In genomic region chr1:39478057-39478895, GRCm38 (mm10) we compare ENCODE assay signal across 8 mouse cellular contexts. TPM values are rescaled to one million over a fixed set of nuclear protein-coding genes. Genes with fewer than 3 reads are reported as not detected.
DNase-seq lines count a peak whose midpoint lies in the region; ATAC-seq and TF ChIP-seq lines count a peak whose summit lies in the region.

Gene Tbc1d8 (minus strand): TSS chr1:39478755.

- H3K4me1 ChIP-seq in brown adipose tissue, adult 24 weeks (ENCODE audit: control insufficient read depth, insufficient read depth, insufficient read length, low read length), result peaks cover 6% of the 10 kb centered on the region; the same call in 1 of the 2 replicates
- peaks cover 18% of the 10 kb centered on the region; the same call in 1 of the 2 replicates for H3K4me1 ChIP-seq in heart, embryonic 12.5 days (replicated peaks)
- H3K4me1 ChIP-seq in kidney, postnatal 0 days (replicated peaks; ENCODE audit: insufficient read depth, low read length), result 0 out of 2 replicates have a peak, but pooled peaks cover 8% of the 10 kb centered on the region
- peaks cover 49% of the 10 kb centered on the region for H3K4me1 ChIP-seq in liver, embryonic 12.5 days
- 0 out of 2 replicates have a peak, but pooled peaks cover 9% of the 10 kb centered on the region for H3K4me1 ChIP-seq in stomach, embryonic 14.5 days (ENCODE audit: control insufficient read depth, insufficient read depth, low read length)

- H3K9me3 ChIP-seq in heart, embryonic 12.5 days (replicated peaks), result no peaks in the 10 kb centered on the region; the same call in 1 of the 2 replicates
- no peaks in the 10 kb centered on the region for H3K9me3 ChIP-seq in kidney, postnatal 0 days (replicated peaks; ENCODE audit: low read length)
- H3K9me3 ChIP-seq in liver, embryonic 12.5 days (replicated peaks), result 0 out of 2 replicates have a peak, but pooled peaks cover 3% of the 10 kb centered on the region
- H3K9me3 ChIP-seq in stomach, embryonic 14.5 days (ENCODE audit: control insufficient read depth, low read depth, low read length), result no peaks in the 10 kb centered on the region

- ATAC-seq in erythroid progenitor cell, adult 5-6 weeks (replicated peaks; ENCODE audit: low FRiP score, poor library complexity, severe bottlenecking), result peak; percentile 92
- ATAC-seq in heart, embryonic 12.5 days (ENCODE audit: insufficient number of reproducible peaks, low FRiP score), result peak; percentile 98
- peak; percentile 92 for ATAC-seq in kidney, postnatal 0 days (replicated peaks; ENCODE audit: low FRiP score, low read depth)
- peak; percentile 93 for ATAC-seq in liver, embryonic 12.5 days
- ATAC-seq in stomach, embryonic 14.5 days (ENCODE audit: insufficient number of reproducible peaks, insufficient read depth, low FRiP score, low read depth), result peak; percentile 96

- peak; percentile 86 for DNase-seq in CD4-positive, CD25-positive, alpha-beta regulatory T cell, adult 2 months (ENCODE audit: low read depth, low spot score)
- DNase-seq in kidney, postnatal 0 days (ENCODE audit: low spot score), result peak; percentile 96
- peak; percentile 18 to 25 for DNase-seq in natural killer cell, adult 2 months (ENCODE audit: low spot score in 2 of 2)

- TF ChIP-seq CTCF in kidney, postnatal 0 days (IDR thresholded peaks at IDR 0.05; ENCODE audit: low read depth), result no peak

- H3K27me3 ChIP-seq in heart, embryonic 12.5 days (replicated peaks), result 0 out of 2 replicates have a peak, but pooled peaks cover 4% of the 10 kb centered on the region
- H3K27me3 ChIP-seq in kidney, postnatal 0 days (ENCODE audit: insufficient read depth, low read length), result no peaks in the 10 kb centered on the region
- no peaks in the 10 kb centered on the region for H3K27me3 ChIP-seq in liver, embryonic 12.5 days (replicated peaks)
- no peaks in the 10 kb centered on the region for H3K27me3 ChIP-seq in stomach, embryonic 14.5 days (ENCODE audit: control insufficient read depth, insufficient read depth, low read length)

- H3K4me2 ChIP-seq in heart, embryonic 12.5 days, result peak within 1 kb of the TSS; percentile 98
- peak within 1 kb of the TSS; percentile 94 for H3K4me2 ChIP-seq in kidney, postnatal 0 days (ENCODE audit: low read length)
- peak within 1 kb of the TSS; percentile 92 for H3K4me2 ChIP-seq in liver, embryonic 12.5 days
- H3K4me2 ChIP-seq in stomach, embryonic 14.5 days (replicated peaks; ENCODE audit: low read depth, low read length), result peak within 1 kb of the TSS; percentile 91

- 0 out of 2 replicates have a peak, but pooled peaks cover 4% of the 10 kb centered on the region for H3K36me3 ChIP-seq in heart, embryonic 12.5 days
- no peaks in the 10 kb centered on the region for H3K36me3 ChIP-seq in kidney, postnatal 0 days (ENCODE audit: insufficient read depth, low read length)
- H3K36me3 ChIP-seq in liver, embryonic 12.5 days, result peaks cover 3% of the 10 kb centered on the region; the same call in 1 of the 2 replicates
- no peaks in the 10 kb centered on the region for H3K36me3 ChIP-seq in stomach, embryonic 14.5 days (ENCODE audit: control insufficient read depth, insufficient read depth, low read length)

- peak within 1 kb of the TSS; percentile 49 for H3K27ac ChIP-seq in brown adipose tissue, adult 24 weeks (replicated peaks; ENCODE audit: low read depth, low read length)
- H3K27ac ChIP-seq in heart, embryonic 12.5 days (ENCODE audit: poor library complexity, severe bottlenecking), result peak within 1 kb of the TSS; percentile 71
- H3K27ac ChIP-seq in kidney, postnatal 0 days, result peak within 1 kb of the TSS; percentile 84
- H3K27ac ChIP-seq in liver, embryonic 12.5 days, result peak within 1 kb of the TSS; percentile 82
- H3K27ac ChIP-seq in stomach, embryonic 14.5 days (ENCODE audit: low read length), result peak within 1 kb of the TSS; percentile 57

- peak within 1 kb of the TSS; percentile 92 for H3K4me3 ChIP-seq in brown adipose tissue, adult 24 weeks (ENCODE audit: insufficient read depth, low read depth, low read length)
- peak within 1 kb of the TSS; percentile 73 for H3K4me3 ChIP-seq in heart, embryonic 12.5 days
- H3K4me3 ChIP-seq in kidney, postnatal 0 days (replicated peaks; ENCODE audit: low read depth, low read length), result peak within 1 kb of the TSS; percentile 73
- H3K4me3 ChIP-seq in liver, embryonic 12.5 days, result peak within 1 kb of the TSS; percentile 80
- peak within 1 kb of the TSS; percentile 49 for H3K4me3 ChIP-seq in stomach, embryonic 14.5 days (ENCODE audit: low read depth, low read length)

- under 1% methylated on average over 84 of the region's 90 CpGs for WGBS in heart, embryonic 12.5 days
- WGBS in kidney, postnatal 0 days, result 1% methylated on average over 85 of the region's 90 CpGs
- WGBS in liver, embryonic 12.5 days (ENCODE audit: insufficient replicate concordance), result 2% methylated on average over 90 of the region's 90 CpGs
- under 1% methylated on average over 76 of the region's 90 CpGs for WGBS in stomach, embryonic 14.5 days

- peak within 1 kb of the TSS; percentile 82 for H3K9ac ChIP-seq in heart, embryonic 12.5 days
- peak within 1 kb of the TSS; percentile 81 for H3K9ac ChIP-seq in kidney, postnatal 0 days (ENCODE audit: low read depth, low read length)
- peak within 1 kb of the TSS; percentile 83 for H3K9ac ChIP-seq in liver, embryonic 12.5 days
- peak within 1 kb of the TSS; percentile 65 for H3K9ac ChIP-seq in stomach, embryonic 14.5 days (replicated peaks; ENCODE audit: low read depth, low read length)

RNA-seq across cellular contexts. Expression of gene Tbc1d8, which starts in this region (rescaled TPM):
- 6.7 and 8.5 TPM in 2 replicates for polyA plus RNA-seq in brown adipose tissue, adult 24 weeks (2012; ENCODE audit: insufficient read depth, insufficient read length, missing spikeins)
- total RNA-seq in erythroid progenitor cell, adult 5-6 weeks (2015; ENCODE audit: low replicate concordance), result 25.2 and 43.2 TPM in 2 replicates
- total RNA-seq in erythroid progenitor cell, adult 5-6 weeks (2017; ENCODE audit: low replicate concordance), result 3.3 and 6.9 TPM in 2 replicates
- polyA plus RNA-seq in heart, embryonic 12.5 days (2016; fragmentation: Nextera tagmentation; extraction: Ambion mirVana), result 14.1 and 15.5 TPM in 2 replicates
- polyA plus RNA-seq in kidney, postnatal 0 days (2015; fragmentation: Nextera tagmentation; extraction: Ambion mirVana), result 7.3 and 7.6 TPM in 2 replicates
- polyA plus RNA-seq in liver, embryonic 12.5 days (2016; fragmentation: Nextera tagmentation; extraction: Ambion mirVana), result 4.9 and 5.0 TPM in 2 replicates
- polyA plus RNA-seq in stomach, embryonic 14.5 days (2014; fragmentation: Nextera tagmentation; extraction: Ambion mirVana), result 11.7 and 12.4 TPM in 2 replicates

Comparison
In these comparisons a context has a peak if more than half of its experiments do, and no peak if none do; other contexts are left out.
1. Peak in every context shown above with its lines: DNase-seq, ATAC-seq, H3K4me3 ChIP-seq and H3K27ac ChIP-seq.
2. DNase-seq: peak in every context shown above with its lines; median percentile 96 in kidney, postnatal 0 days; 86 in CD4-positive, CD25-positive, alpha-beta regulatory T cell, adult 2 months; 22 in natural killer cell, adult 2 months.